Mouse (Mus musculus) heart, embryonic 13.5 days (tissue): ENCODE data around the gene Crtac1. TPM values are rescaled to one million over a fixed set of nuclear protein-coding genes. Genes with fewer than 3 reads are reported as not detected.

Experiments
- ATAC-seq: fragments of 200-750 bp; cut with Nextera tagmentation; 2 replicates; pipeline ENCODE4 v1.8.0; 2017; ENCODE audit warnings: moderate TSS enrichment; ENCODE audit not compliant: insufficient number of reproducible peaks, low FRiP score, low TSS enrichment; ENCODE audit errors: extremely low read depth
- H3K27ac ChIP-seq: fragments of 300-500 bp; sonication (generic); replicated peaks from 2 replicates; pipeline ENCODE4 v1.5.1; 2015; ENCODE audit warnings: moderate library complexity, mild to moderate bottlenecking, inconsistent platforms
- H3K27me3 ChIP-seq: fragments of 300-500 bp; sonication (generic); replicated peaks from 2 replicates; pipeline ENCODE4 v1.6.1; 2015; ENCODE audit warnings: mild to moderate bottlenecking, inconsistent platforms
- H3K36me3 ChIP-seq: fragments of 300-500 bp; sonication (generic); 2 replicates; pipeline ENCODE4 v1.6.1; 2015; ENCODE audit warnings: mild to moderate bottlenecking, inconsistent platforms
- H3K4me1 ChIP-seq: fragments of 300-500 bp; sonication (generic); 2 replicates; pipeline ENCODE4 v1.6.1; 2015; ENCODE audit warnings: inconsistent platforms
- H3K4me2 ChIP-seq: fragments of 300-500 bp; sonication (generic); 2 replicates; pipeline ENCODE4 v1.6.1; 2015; ENCODE audit warnings: inconsistent platforms, mild to moderate bottlenecking, moderate library complexity
- H3K4me3 ChIP-seq: fragments of 300-500 bp; sonication (generic); 2 replicates; pipeline ENCODE4 v1.5.1; 2015; ENCODE audit warnings: moderate library complexity, mild to moderate bottlenecking, inconsistent platforms
- H3K9ac ChIP-seq: fragments of 300-500 bp; sonication (generic); 2 replicates; pipeline ENCODE4 v1.6.1; 2015; ENCODE audit warnings: inconsistent platforms, mild to moderate bottlenecking, moderate library complexity
- H3K9me3 ChIP-seq: fragments of 300-500 bp; sonication (generic); 2 replicates; pipeline ENCODE4 v1.6.1; 2016; ENCODE audit warnings: inconsistent platforms
- WGBS: fragments of 180-500 bp; shearing (Covaris S2); methylation state at CpG from one replicate; pipeline ENCODE4 v1.1.7; 2015; ENCODE audit warnings: mixed read lengths; 5-methylcytosine and 5-hydroxymethylcytosine counted together
- polyA plus RNA-seq: library from polyadenylated mRNA; unstranded; fragments of >200 nt; fragmentation: Nextera tagmentation; extraction: Ambion mirVana; gene quantifications from 2 replicates; pipeline ENCODE4 v1.2.1, GENCODE M21; 2015

Gene Crtac1
- polyA plus RNA-seq, 1 experiment from 2014 or later: 0.75 TPM

GRCm38 (mm10) chr19:42307019-42307418 is 124.6 kb downstream of the Crtac1 start:
- H3K4me1 ChIP-seq: peaks cover 11% of the 10 kb centered on the region
- no peaks in the 10 kb centered on the region for H3K9me3 ChIP-seq
- WGBS: 2% methylated on average over 8 of the region's 8 CpGs
- no peak for ATAC-seq
- no peak overlapping the region for H3K4me2 ChIP-seq
- H3K27me3 ChIP-seq: peaks cover 51% of the 10 kb centered on the region
- no peak overlapping the region for H3K9ac ChIP-seq
- no peaks in the 10 kb centered on the region for H3K36me3 ChIP-seq
- no peak overlapping the region for H3K27ac ChIP-seq
- H3K4me3 ChIP-seq: no peak overlapping the region

DNA sequence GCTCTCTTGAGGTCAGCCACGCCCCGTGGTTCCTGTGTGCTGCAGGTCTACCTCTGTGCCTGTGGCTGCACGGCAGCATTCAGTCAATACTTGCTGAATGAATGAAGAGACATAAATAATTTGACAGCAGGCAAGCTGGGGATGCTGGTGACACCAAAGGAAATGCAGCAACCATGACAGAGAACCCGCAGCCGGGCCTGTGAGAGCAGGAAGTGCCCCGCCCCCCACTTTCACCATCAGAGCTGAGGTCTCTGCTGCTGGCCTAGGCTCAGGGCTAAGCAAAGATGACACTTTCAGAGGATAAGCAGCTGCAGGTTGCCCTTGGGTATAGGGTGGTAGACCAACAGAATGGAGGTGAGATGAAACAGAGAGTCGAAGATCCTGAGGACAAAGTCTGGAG is 125.4 kb downstream of the Crtac1 start:
- H3K27ac ChIP-seq: no peak overlapping the region
- 36% methylated on average over 7 of the region's 7 CpGs for WGBS

GRCm38 (mm10) chr19:42305746-42306145 is 125.8 kb downstream of the Crtac1 start:
- H3K9me3 ChIP-seq: no peaks in the 10 kb centered on the region
- no peak for ATAC-seq
- H3K36me3 ChIP-seq: no peaks in the 10 kb centered on the region
- H3K27me3 ChIP-seq: peaks cover 53% of the 10 kb centered on the region
- no peak overlapping the region for H3K27ac ChIP-seq
- H3K4me3 ChIP-seq: no peak overlapping the region
- H3K4me1 ChIP-seq: peaks cover 11% of the 10 kb centered on the region
- H3K4me2 ChIP-seq: no peak overlapping the region
- WGBS: 52% methylated on average over 8 of the region's 8 CpGs
- H3K9ac ChIP-seq: no peak overlapping the region

More for the DNA sequence above, 125.4 kb downstream of the Crtac1 start:
- H3K36me3 ChIP-seq: no peaks in the 10 kb centered on the region
- no peak for ATAC-seq
- peaks cover 51% of the 10 kb centered on the region for H3K27me3 ChIP-seq
- no peak overlapping the region for H3K4me3 ChIP-seq
- H3K9me3 ChIP-seq: no peaks in the 10 kb centered on the region
- H3K9ac ChIP-seq: no peak overlapping the region
- peaks cover 11% of the 10 kb centered on the region for H3K4me1 ChIP-seq
- no peak overlapping the region for H3K4me2 ChIP-seq

- peaks cover 61% of the 10 kb centered on the region for H3K27me3 ChIP-seq
- no peak overlapping the region for H3K4me2 ChIP-seq
- no peaks in the 10 kb centered on the region for H3K9me3 ChIP-seq
- H3K4me3 ChIP-seq: no peak overlapping the region
- H3K4me1 ChIP-seq: peaks cover 11% of the 10 kb centered on the region
- WGBS: 75% methylated on average over 13 of the region's 13 CpGs
- ATAC-seq: no peak
- H3K36me3 ChIP-seq: no peaks in the 10 kb centered on the region
- H3K9ac ChIP-seq: no peak overlapping the region
- no peak overlapping the region for H3K27ac ChIP-seq
These were observed 127.1 kb downstream of the Crtac1 start for GRCm38 (mm10) chr19:42304506-42304905.

DNA sequence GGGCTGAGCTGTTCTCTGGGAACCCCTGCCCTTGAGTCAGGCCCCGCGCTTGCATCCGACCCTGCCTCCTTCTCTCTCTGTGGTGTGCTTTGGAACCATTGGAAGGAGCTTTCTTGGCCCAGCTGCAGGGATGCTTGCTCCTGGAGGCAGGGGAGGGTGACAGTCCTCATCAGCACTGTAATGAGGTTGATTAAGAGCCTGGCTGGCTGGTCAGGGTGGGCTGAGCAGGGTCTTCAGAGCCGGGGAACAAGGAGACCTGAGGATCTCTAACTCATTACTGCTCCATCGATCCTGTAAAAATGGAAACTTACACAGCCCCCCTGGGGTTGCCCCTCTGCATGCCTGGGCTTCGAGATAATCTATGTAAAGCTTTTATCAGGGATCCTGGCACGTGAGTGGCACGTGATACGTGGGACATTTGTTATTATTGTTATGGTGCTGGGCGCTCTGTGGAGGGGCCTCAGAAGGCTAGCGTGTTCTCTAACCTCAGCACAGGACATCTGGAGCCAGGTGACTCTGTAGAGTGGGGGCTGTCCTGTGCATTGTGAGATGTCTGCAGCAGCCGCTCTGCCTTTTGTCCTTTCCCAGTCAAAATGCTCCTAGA is 128.3 kb downstream of the Crtac1 start:
- Histone ChIP-seq H3K4me2 (no peak overlapping the region), H3K27me3 (peaks cover 69% of the 10 kb centered on the region), H3K36me3 (no peaks in the 10 kb centered on the region), H3K27ac (no peak overlapping the region), H3K4me3 (no peak overlapping the region), H3K4me1 (peaks cover 11% of the 10 kb centered on the region), H3K9me3 (no peaks in the 10 kb centered on the region), H3K9ac (no peak overlapping the region)
- 41% methylated on average over 12 of the region's 12 CpGs for WGBS
- ATAC-seq: no peak

GRCm38 (mm10) chr19:42293216-42293615 is 138.4 kb downstream of the Crtac1 start:
- Histone ChIP-seq H3K9me3 (no peaks in the 10 kb centered on the region), H3K4me1 (peaks cover 2% of the 10 kb centered on the region; the same call in 1 of the 2 replicates), H3K9ac (no peak overlapping the region), H3K4me3 (no peak overlapping the region), H3K27me3 (peaks cover 33% of the 10 kb centered on the region), H3K27ac (no peak overlapping the region), H3K4me2 (no peak overlapping the region), H3K36me3 (no peaks in the 10 kb centered on the region)
- WGBS: 60% methylated on average over 6 of the region's 6 CpGs
- no peak for ATAC-seq

DNA sequence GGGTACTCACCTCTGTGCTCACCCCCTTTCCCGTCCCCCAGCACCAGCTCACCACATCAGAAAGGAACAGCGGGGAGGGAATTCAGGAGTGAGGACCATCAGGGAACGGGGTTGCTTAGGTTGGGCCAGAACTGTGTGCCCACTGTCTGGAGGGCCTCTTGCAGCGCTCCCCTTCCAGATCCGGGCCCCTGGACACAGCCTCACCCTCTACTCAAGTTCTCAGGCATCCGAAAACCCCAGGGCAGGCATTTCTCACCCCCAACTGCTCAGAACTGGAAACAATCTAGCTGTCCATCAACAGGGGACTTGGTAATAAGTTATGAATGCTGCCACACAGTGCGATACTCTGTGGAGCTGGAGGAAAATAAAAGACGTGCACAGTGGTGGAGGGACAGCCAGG is 139.5 kb downstream of the Crtac1 start:
- no peaks in the 10 kb centered on the region for H3K9me3 ChIP-seq
- no peak for ATAC-seq

DNA sequence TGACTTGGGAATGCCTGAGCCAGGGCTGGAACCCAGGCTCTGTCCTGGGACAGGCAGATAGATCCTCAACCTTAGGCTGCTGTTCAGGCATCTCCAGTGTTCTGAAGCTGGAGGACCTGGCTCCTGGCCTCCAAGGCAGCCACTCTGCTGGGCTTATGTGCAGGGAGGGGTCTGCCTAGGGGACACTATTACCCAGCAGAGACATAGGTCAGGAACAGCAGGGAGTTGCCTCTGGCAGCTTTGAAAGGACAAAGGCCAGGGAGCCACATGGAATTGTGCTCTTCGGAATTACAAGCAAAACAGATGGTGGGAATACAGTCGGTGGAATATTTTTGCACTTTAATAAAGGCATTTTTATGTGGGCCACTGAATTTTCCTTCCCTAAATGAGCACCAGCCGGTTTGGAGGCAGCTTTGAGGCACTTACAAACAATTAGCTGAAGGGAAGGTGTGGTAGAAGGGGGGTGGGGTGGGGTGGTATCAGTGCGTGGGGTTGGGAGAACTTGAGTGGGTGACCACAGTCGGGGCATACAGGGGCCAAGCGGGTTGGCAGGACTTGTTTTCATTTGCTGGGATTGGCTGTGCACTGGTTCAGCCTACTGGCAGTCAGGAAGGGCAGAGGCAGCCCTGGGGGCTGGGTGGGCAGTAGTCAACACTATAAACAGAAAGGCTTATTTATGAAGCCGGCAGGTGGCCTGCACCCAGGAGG is 140.5 kb downstream of the Crtac1 start:
- Histone ChIP-seq H3K9me3 (no peaks in the 10 kb centered on the region), H3K4me3 (no peak overlapping the region), H3K36me3 (no peaks in the 10 kb centered on the region), H3K9ac (no peak overlapping the region), H3K4me1 (peaks cover 6% of the 10 kb centered on the region; the same call in 1 of the 2 replicates), H3K27ac (no peak overlapping the region), H3K4me2 (no peak overlapping the region), H3K27me3 (peaks cover 29% of the 10 kb centered on the region)
- WGBS: 28% methylated on average over 7 of the region's 7 CpGs
- ATAC-seq: no peak

More for the DNA sequence above, 139.5 kb downstream of the Crtac1 start:
- peaks cover 6% of the 10 kb centered on the region; the same call in 1 of the 2 replicates for H3K4me1 ChIP-seq
- peaks cover 33% of the 10 kb centered on the region for H3K27me3 ChIP-seq
- H3K27ac ChIP-seq: no peak overlapping the region
- no peak overlapping the region for H3K4me3 ChIP-seq
- H3K9ac ChIP-seq: no peak overlapping the region
- H3K4me2 ChIP-seq: no peak overlapping the region
- 58% methylated on average over 8 of the region's 8 CpGs for WGBS
- no peaks in the 10 kb centered on the region for H3K36me3 ChIP-seq

DNA sequence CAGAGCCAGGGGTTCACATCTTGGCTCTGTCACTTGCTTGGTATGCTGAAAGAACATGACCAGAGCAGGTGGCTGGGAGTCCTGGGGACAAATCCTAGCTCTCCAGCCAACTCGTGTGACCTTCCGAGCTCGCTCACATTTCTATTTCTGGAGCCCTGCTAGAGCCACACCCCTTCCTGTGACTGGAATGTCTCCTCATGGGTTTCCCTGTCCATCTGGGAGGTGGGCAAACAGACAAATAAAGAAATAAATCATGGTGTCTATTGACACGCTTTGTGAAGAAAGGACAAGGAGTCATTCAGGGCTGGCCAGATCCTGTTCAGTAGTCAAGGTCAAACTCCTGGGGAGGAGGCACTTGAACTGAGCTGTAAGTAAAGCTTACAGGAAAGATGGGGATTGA is 143.2 kb downstream of the Crtac1 start:
- 38% methylated on average over 4 of the region's 4 CpGs for WGBS
- H3K4me2 ChIP-seq: no peak overlapping the region
- no peak for ATAC-seq
- peaks cover 33% of the 10 kb centered on the region for H3K27me3 ChIP-seq
- no peak overlapping the region for H3K27ac ChIP-seq
- no peak overlapping the region for H3K9ac ChIP-seq
- no peaks in the 10 kb centered on the region for H3K9me3 ChIP-seq
- no peak overlapping the region for H3K4me3 ChIP-seq
- no peaks in the 10 kb centered on the region for H3K36me3 ChIP-seq
- H3K4me1 ChIP-seq: peaks cover 6% of the 10 kb centered on the region; the same call in 1 of the 2 replicates

DNA sequence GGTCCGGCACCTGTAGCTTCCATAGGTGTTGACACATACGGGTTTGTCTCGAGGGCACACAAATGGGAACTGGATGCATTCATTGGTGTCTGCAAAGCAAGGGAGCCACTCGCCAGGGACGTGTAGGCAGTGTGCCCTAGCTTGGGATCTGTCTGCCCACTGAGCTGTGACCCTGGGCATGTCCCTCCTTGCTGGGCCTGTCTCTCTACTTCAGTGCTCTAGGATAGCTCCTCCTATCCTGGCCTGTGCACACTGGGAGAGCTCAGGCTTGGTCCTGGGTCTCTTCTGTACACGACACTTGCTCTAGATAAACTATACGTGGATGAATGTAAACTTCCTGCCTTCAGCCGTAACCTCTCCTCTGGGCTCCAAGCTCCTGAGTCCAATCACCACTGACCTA is 147.4 kb downstream of the Crtac1 start:
- Histone ChIP-seq H3K27me3 (peaks cover 24% of the 10 kb centered on the region), H3K36me3 (no peaks in the 10 kb centered on the region), H3K4me2 (no peak overlapping the region), H3K27ac (no peak overlapping the region), H3K9me3 (no peaks in the 10 kb centered on the region), H3K4me3 (no peak overlapping the region), H3K4me1 (peaks cover 10% of the 10 kb centered on the region; the same call in 1 of the 2 replicates), H3K9ac (no peak overlapping the region)
- WGBS: 60% methylated on average over 8 of the region's 8 CpGs
- no peak for ATAC-seq

DNA sequence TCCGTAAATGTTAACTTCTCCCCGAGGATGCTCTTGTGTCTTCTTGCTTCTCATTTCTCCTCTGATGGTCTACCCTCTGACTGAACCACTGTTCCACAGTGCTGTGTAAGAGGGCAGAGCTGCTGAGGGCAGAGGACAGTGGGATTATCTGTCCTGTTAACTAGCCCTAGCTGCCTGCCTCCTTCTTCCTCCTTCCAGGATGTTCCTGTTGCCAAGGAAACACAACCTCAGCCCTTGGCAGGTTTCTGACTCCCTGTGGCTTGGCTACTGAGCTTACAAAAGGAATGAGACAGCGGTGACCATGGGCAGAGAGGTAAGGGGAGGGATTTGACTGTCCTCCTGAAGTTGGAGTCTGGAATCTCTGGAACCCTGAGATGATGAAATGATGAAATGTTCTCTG is 152.0 kb downstream of the Crtac1 start:
- 58% methylated on average over 3 of the region's 3 CpGs for WGBS
- H3K4me3 ChIP-seq: no peak overlapping the region
- H3K9ac ChIP-seq: no peak overlapping the region
- no peaks in the 10 kb centered on the region for H3K36me3 ChIP-seq
- H3K4me1 ChIP-seq: peaks cover 4% of the 10 kb centered on the region; the same call in 1 of the 2 replicates
- H3K4me2 ChIP-seq: no peak overlapping the region
- H3K27ac ChIP-seq: no peak overlapping the region
- H3K27me3 ChIP-seq: peaks cover 26% of the 10 kb centered on the region
- no peaks in the 10 kb centered on the region for H3K9me3 ChIP-seq
- no peak for ATAC-seq

- no peaks in the 10 kb centered on the region for H3K9me3 ChIP-seq
- peaks cover 27% of the 10 kb centered on the region for H3K27me3 ChIP-seq
- no peak overlapping the region for H3K9ac ChIP-seq
- no peak for ATAC-seq
- H3K27ac ChIP-seq: no peak overlapping the region
- 71% methylated on average over 5 of the region's 5 CpGs for WGBS
- no peak overlapping the region for H3K4me3 ChIP-seq
- H3K4me2 ChIP-seq: no peak overlapping the region
- H3K4me1 ChIP-seq: peaks cover 4% of the 10 kb centered on the region; the same call in 1 of the 2 replicates
- H3K36me3 ChIP-seq: no peaks in the 10 kb centered on the region
These were observed 153.1 kb downstream of the Crtac1 start for GRCm38 (mm10) chr19:42278461-42278860.
